Mouse (Mus musculus): ENCODE measurements at regions not wholly inside any gene's neighbourhood (a gene's known extent, or its start where the extent isn't known, plus 50 kb on each side); places are given as distances from the start of the nearest gene placed in this dataset.
"Not testable (repeated sequence)": the region's sequence is repeated elsewhere in the genome, so short reads cannot be mapped to it uniquely, and the experiment has no call there.

GRCm38 (mm10) chr5:18478420-18478819 is 118.3 kb upstream of the Gnai1 start:
- no peaks in the 10 kb centered on the region for H3K27me3 ChIP-seq (ENCODE audit: control insufficient read depth, insufficient read depth, low read length)
- no peaks in the 10 kb centered on the region for H3K4me1 ChIP-seq (ENCODE audit: control insufficient read depth, insufficient read depth, low read length)
- no peak overlapping the region for H3K27ac ChIP-seq (replicated peaks; ENCODE audit: low read depth, low read length)
- H3K9ac ChIP-seq (ENCODE audit: low read depth, low read length, severe bottlenecking) = no peak overlapping the region
- H3K4me2 ChIP-seq (replicated peaks; ENCODE audit: low read depth, low read length, severe bottlenecking) = no peak overlapping the region
- no peaks in the 10 kb centered on the region for H3K9me3 ChIP-seq (ENCODE audit: control insufficient read depth, low read length)
- no peak overlapping the region for H3K4me3 ChIP-seq (replicated peaks; ENCODE audit: low read length)
- DNase-seq (ENCODE audit: low spot score) = no peak
- H3K36me3 ChIP-seq (ENCODE audit: control insufficient read depth, insufficient read depth, low read length) = no peaks in the 10 kb centered on the region
- ATAC-seq (ENCODE audit: low FRiP score, low read depth) = no peak
- WGBS = 83% methylated on average over 7 of the region's 7 CpGs
- TF ChIP-seq POLR2A (IDR thresholded peaks at IDR 0.05; ENCODE audit: borderline replicate concordance, extremely low read depth, insufficient read depth, insufficient read length) = no peak

GRCm38 (mm10) chr5:18477372-18478017 is 117.3 kb upstream of the Gnai1 start:
- no peak for DNase-seq (ENCODE audit: low spot score)
- Histone ChIP-seq H3K27ac (replicated peaks; ENCODE audit: low read depth, low read length) (no peak overlapping the region), H3K9me3 (ENCODE audit: control insufficient read depth, low read length) (no peaks in the 10 kb centered on the region), H3K4me2 (replicated peaks; ENCODE audit: low read depth, low read length, severe bottlenecking) (no peak overlapping the region), H3K36me3 (ENCODE audit: control insufficient read depth, insufficient read depth, low read length) (no peaks in the 10 kb centered on the region), H3K4me3 (replicated peaks; ENCODE audit: low read length) (no peak overlapping the region), H3K9ac (ENCODE audit: low read depth, low read length, severe bottlenecking) (no peak overlapping the region), H3K27me3 (ENCODE audit: control insufficient read depth, insufficient read depth, low read length) (no peaks in the 10 kb centered on the region), H3K4me1 (ENCODE audit: control insufficient read depth, insufficient read depth, low read length) (no peaks in the 10 kb centered on the region)
- TF ChIP-seq POLR2A (IDR thresholded peaks at IDR 0.05; ENCODE audit: borderline replicate concordance, extremely low read depth, insufficient read depth, insufficient read length) = no peak
- WGBS = 76% methylated on average over 6 of the region's 6 CpGs
- no peak for ATAC-seq (ENCODE audit: low FRiP score, low read depth)

GRCm38 (mm10) chr5:18472114-18472513 is 112.0 kb upstream of the Gnai1 start:
- no peak for ATAC-seq (ENCODE audit: low FRiP score, low read depth)
- Histone ChIP-seq H3K4me2 (replicated peaks; ENCODE audit: low read depth, low read length, severe bottlenecking) (no peak overlapping the region), H3K4me1 (ENCODE audit: control insufficient read depth, insufficient read depth, low read length) (no peaks in the 10 kb centered on the region), H3K36me3 (ENCODE audit: control insufficient read depth, insufficient read depth, low read length) (no peaks in the 10 kb centered on the region), H3K9me3 (ENCODE audit: control insufficient read depth, low read length) (no peaks in the 10 kb centered on the region), H3K27me3 (ENCODE audit: control insufficient read depth, insufficient read depth, low read length) (no peaks in the 10 kb centered on the region), H3K27ac (replicated peaks; ENCODE audit: low read depth, low read length) (no peak overlapping the region), H3K9ac (ENCODE audit: low read depth, low read length, severe bottlenecking) (no peak overlapping the region), H3K4me3 (replicated peaks; ENCODE audit: low read length) (no peak overlapping the region)
- DNase-seq (ENCODE audit: low spot score) = peak; percentile 46
- TF ChIP-seq POLR2A (IDR thresholded peaks at IDR 0.05; ENCODE audit: borderline replicate concordance, extremely low read depth, insufficient read depth, insufficient read length) = no peak

DNA sequence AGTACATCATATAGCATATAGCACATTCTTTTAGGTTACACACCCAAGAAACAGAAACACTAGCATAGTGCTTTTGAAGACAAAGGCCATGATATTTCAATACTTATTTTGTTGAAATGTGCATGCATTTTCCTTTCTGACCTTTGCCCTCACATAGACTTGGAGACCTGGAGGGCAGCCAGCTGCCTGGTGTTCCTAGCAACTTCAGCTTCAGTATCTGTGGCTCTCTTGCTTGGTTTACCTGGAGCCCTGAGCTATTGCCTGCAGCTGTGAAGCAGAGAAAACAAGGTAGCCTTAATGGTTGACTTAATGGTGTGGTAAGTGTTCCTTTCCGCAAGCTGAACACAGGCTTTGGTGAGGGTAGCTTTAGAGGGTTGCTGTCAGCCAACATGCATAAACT is 97.6 kb upstream of the Gnai1 start:
- no peak for ATAC-seq (ENCODE audit: low FRiP score, low read depth)
- TF ChIP-seq POLR2A (IDR thresholded peaks at IDR 0.05; ENCODE audit: borderline replicate concordance, extremely low read depth, insufficient read depth, insufficient read length) = no peak
- Histone ChIP-seq H3K4me1 (ENCODE audit: control insufficient read depth, insufficient read depth, low read length) (no peaks in the 10 kb centered on the region), H3K9ac (ENCODE audit: low read depth, low read length, severe bottlenecking) (no peak overlapping the region), H3K27ac (replicated peaks; ENCODE audit: low read depth, low read length) (no peak overlapping the region), H3K9me3 (ENCODE audit: control insufficient read depth, low read length) (no peaks in the 10 kb centered on the region), H3K27me3 (ENCODE audit: control insufficient read depth, insufficient read depth, low read length) (no peaks in the 10 kb centered on the region), H3K36me3 (ENCODE audit: control insufficient read depth, insufficient read depth, low read length) (no peaks in the 10 kb centered on the region), H3K4me3 (replicated peaks; ENCODE audit: low read length) (no peak overlapping the region), H3K4me2 (replicated peaks; ENCODE audit: low read depth, low read length, severe bottlenecking) (no peak overlapping the region)
- DNase-seq (ENCODE audit: low spot score) = no peak
- 62% methylated on average over 1 of the region's 1 CpGs for WGBS

DNA sequence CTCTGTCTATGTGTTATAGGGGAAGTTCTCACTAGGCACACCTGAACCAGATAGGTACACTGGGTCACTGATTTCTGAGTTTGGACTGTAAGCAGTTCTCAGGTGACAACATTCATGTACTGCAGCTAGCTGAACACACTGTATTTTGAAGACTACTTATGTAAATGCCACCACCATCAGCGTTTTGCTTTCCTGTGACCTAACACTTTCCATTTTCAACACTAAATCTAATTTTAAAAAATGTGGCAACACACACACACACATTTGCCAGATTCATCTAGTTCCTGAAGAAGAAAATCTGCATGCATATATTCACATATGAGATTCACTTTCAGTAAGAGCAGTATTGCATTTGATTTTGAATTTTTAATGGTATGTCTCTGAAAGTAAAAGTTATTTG is 96.0 kb upstream of the Gnai1 start:
- H3K4me1 ChIP-seq (ENCODE audit: control insufficient read depth, insufficient read depth, low read length) = no peaks in the 10 kb centered on the region
- TF ChIP-seq POLR2A (IDR thresholded peaks at IDR 0.05; ENCODE audit: borderline replicate concordance, extremely low read depth, insufficient read depth, insufficient read length) = no peak
- no peaks in the 10 kb centered on the region for H3K36me3 ChIP-seq (ENCODE audit: control insufficient read depth, insufficient read depth, low read length)
- H3K27ac ChIP-seq (replicated peaks; ENCODE audit: low read depth, low read length) = no peak overlapping the region
- no peak overlapping the region for H3K4me3 ChIP-seq (replicated peaks; ENCODE audit: low read length)
- 87% methylated on average over 1 of the region's 1 CpGs for WGBS
- H3K9ac ChIP-seq (ENCODE audit: low read depth, low read length, severe bottlenecking) = no peak overlapping the region
- no peak overlapping the region for H3K4me2 ChIP-seq (replicated peaks; ENCODE audit: low read depth, low read length, severe bottlenecking)
- no peak for DNase-seq (ENCODE audit: low spot score)
- ATAC-seq (ENCODE audit: low FRiP score, low read depth) = no peak
- no peaks in the 10 kb centered on the region for H3K27me3 ChIP-seq (ENCODE audit: control insufficient read depth, insufficient read depth, low read length)
- no peaks in the 10 kb centered on the region for H3K9me3 ChIP-seq (ENCODE audit: control insufficient read depth, low read length)

- not testable (repeated sequence) for H3K36me3 ChIP-seq (ENCODE audit: control insufficient read depth, insufficient read depth, low read length); H3K4me2 ChIP-seq (replicated peaks; ENCODE audit: low read depth, low read length, severe bottlenecking); ATAC-seq (ENCODE audit: low FRiP score, low read depth); H3K27ac ChIP-seq (replicated peaks; ENCODE audit: low read depth, low read length); DNase-seq (ENCODE audit: low spot score); H3K4me3 ChIP-seq (replicated peaks; ENCODE audit: low read length); H3K9ac ChIP-seq (ENCODE audit: low read depth, low read length, severe bottlenecking); H3K9me3 ChIP-seq (ENCODE audit: control insufficient read depth, low read length); H3K4me1 ChIP-seq (ENCODE audit: control insufficient read depth, insufficient read depth, low read length); H3K27me3 ChIP-seq (ENCODE audit: control insufficient read depth, insufficient read depth, low read length)
- 75% methylated on average over 6 of the region's 6 CpGs for WGBS
These were observed 93.0 kb upstream of the Gnai1 start for GRCm38 (mm10) chr5:18452871-18453757.

Measured in limb, embryonic 14.5 days (tissue).